Mouse (Mus musculus): ENCODE results near the gene Rgl3. TPM values are rescaled to one million over a fixed set of nuclear protein-coding genes. Genes with fewer than 3 reads are reported as not detected.

The Rgl3 gene
- polyA plus RNA-seq (2017; shearing (Covaris generic)): 0.20 TPM

DNA sequence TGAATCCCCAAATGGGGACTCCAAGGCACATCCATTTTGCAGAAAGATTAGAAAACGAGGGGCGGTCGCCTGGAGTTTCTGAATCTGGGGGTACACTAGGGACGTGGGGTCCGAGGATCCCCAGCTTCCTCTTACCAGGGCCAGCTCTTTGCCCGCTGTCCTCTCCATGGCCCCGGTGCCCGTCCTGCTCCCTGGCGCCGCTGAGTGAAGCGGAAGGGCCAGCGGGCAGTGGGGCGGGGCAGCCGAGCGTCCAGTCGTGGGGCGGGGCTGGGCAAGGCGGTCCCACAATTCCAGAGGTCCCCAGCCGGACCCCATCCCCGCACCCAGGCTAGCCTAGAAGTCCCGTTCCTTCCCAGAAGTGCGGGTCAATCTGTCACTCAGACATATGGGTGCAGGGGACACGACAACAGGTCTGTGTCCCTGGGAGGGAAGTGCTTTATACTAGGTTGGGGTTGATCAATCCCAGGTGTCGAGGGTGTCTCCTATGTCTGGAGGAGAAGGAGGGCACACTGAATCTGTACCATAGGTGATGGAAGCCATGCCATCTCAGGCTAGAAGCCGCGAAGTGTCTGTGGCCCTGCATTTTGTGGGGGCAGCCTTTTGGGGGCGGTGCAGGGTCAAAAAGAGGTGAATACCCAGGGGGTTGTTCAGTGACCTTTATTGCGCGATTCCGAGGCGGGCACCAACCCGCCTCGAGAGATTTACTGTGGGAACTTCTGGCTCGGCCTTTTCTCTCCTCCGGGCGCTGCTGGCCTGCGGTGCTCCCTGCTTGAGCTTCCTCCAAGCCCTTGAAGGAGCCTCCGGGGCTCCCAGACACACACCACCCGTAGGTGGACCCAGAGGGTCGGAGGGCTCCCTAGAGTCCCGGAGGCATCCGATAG is at the start of gene Rgl3:
Rgl3 (minus strand) TSS at position 217 of the 881 bp plus-strand sequence.

GRCm38 (mm10) chr9:22002194-22003162 is 13.2 kb upstream of the Rgl3 start, which contains the start of the genes Ccdc151 and Prkcsh:
Gene Ccdc151 (minus strand): TSS chr9:22002634.
Gene Prkcsh (plus strand): TSS chr9:22002806.

GRCm38 (mm10) chr9:21963417-21963816 is 25.8 kb downstream of the Rgl3 start, which contains the start of gene Epor:
Gene Epor (minus strand): TSS chr9:21963506.

GRCm38 (mm10) chr9:21955570-21956281 is 33.5 kb downstream of the Rgl3 start, which contains the start of gene Swsap1:
Gene Swsap1 (plus strand): TSS chr9:21955755.

DNA sequence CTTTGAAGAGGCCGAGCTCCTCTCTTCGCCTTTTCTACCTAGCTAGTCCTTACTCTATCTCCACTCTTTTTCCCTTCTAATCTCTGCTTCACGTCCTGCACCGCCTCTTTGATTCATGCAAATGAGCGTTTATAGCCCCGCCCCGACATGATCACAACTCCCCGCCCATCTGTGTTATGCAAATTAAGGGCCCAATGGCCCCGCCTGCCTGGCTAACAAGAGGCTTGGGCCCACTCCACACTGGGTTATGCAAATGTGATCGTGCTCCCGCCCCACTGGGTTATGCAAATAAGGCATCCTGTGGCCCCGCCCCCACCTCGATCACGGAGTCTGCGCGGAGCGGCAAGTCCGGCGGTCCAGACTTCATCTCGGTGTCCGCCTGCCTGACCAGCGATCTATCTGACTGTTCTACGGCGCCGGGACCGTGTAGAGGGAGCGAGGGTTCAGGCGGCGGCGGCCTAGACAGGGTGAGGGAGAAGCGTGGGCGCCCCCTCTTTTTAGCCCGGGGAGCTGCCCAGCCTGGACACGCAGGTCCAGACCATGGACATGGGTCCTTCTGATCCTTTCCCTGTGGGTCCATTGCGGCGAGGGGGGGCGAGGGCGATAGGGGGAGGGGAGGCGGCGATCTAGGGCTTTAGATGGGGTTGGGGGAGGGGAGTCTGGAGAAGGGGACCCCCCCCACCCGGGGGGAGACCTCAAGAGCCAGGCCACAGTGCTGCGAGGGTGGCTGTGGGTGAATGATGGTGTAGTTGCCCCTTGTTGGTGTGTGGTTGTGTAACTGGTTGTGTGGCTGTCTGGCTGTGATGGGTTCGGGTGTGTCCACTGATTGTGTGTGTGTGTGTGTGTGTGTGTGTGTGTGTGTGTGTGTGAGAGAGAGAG is 52.3 kb downstream of the Rgl3 start, which contains the start of gene Plppr2:
Plppr2 (plus strand) TSS at position 342 of the 879 bp plus-strand sequence.

GRCm38 (mm10) chr9:21927208-21927753 is 62.0 kb downstream of the Rgl3 start, which contains the start of the genes Ccdc159 and Tmem205:
Gene Ccdc159 (plus strand): TSS chr9:21927471.
Gene Tmem205 (minus strand): TSS chr9:21927556.

Other genes starting within 250 kb of the Rgl3 start
- gene Spc24, start 229.1 kb downstream of the Rgl3 start, polyA plus RNA-seq (2017; shearing (Covaris generic)): 7.4 TPM
- not detected for gene Kank2, start 190.7 kb downstream of the Rgl3 start, polyA plus RNA-seq (2017; shearing (Covaris generic))
- gene Angptl8, start 153.9 kb downstream of the Rgl3 start, polyA plus RNA-seq (2017; shearing (Covaris generic)): not detected
- 5.5 TPM for gene Dock6, start 136.8 kb downstream of the Rgl3 start, polyA plus RNA-seq (2017; shearing (Covaris generic))
- 17.7 TPM for gene Rab3d, start 71.3 kb downstream of the Rgl3 start, polyA plus RNA-seq (2017; shearing (Covaris generic))
- gene Ccdc159, start 62.0 kb downstream of the Rgl3 start, polyA plus RNA-seq (2017; shearing (Covaris generic)): 0.46 TPM
- 10.4 TPM for gene Tmem205, start 61.9 kb downstream of the Rgl3 start, polyA plus RNA-seq (2017; shearing (Covaris generic))
- gene Plppr2, start 52.4 kb downstream of the Rgl3 start, polyA plus RNA-seq (2017; shearing (Covaris generic)): 2.4 TPM
- 10.9 TPM for gene Swsap1, start 33.7 kb downstream of the Rgl3 start, polyA plus RNA-seq (2017; shearing (Covaris generic))
- 0.94 TPM for gene Epor, start 25.9 kb downstream of the Rgl3 start, polyA plus RNA-seq (2017; shearing (Covaris generic))
- gene Ccdc151, start 13.2 kb upstream of the Rgl3 start, polyA plus RNA-seq (2017; shearing (Covaris generic)): not detected
- 93.9 TPM for gene Prkcsh, start 13.4 kb upstream of the Rgl3 start, polyA plus RNA-seq (2017; shearing (Covaris generic))
- not detected for gene Elavl3, start 62.6 kb upstream of the Rgl3 start, polyA plus RNA-seq (2017; shearing (Covaris generic))
- not detected for gene Gm49318, start 81.8 kb upstream of the Rgl3 start, polyA plus RNA-seq (2017; shearing (Covaris generic))
- gene Zfp653, start 81.9 kb upstream of the Rgl3 start, polyA plus RNA-seq (2017; shearing (Covaris generic)): 8.2 TPM
- 50.8 TPM for gene Ecsit, start 96.0 kb upstream of the Rgl3 start, polyA plus RNA-seq (2017; shearing (Covaris generic))
- not detected for gene Cnn1, start 109.8 kb upstream of the Rgl3 start, polyA plus RNA-seq (2017; shearing (Covaris generic))
- gene Elof1, start 127.7 kb upstream of the Rgl3 start, polyA plus RNA-seq (2017; shearing (Covaris generic)): 93.2 TPM
- gene Acp5, start 146.3 kb upstream of the Rgl3 start, polyA plus RNA-seq (2017; shearing (Covaris generic)): 253 TPM
- gene Pigyl, start 167.4 kb upstream of the Rgl3 start, polyA plus RNA-seq (2017; shearing (Covaris generic)): 45.4 TPM
- not detected for gene Zfp872, start 198.6 kb upstream of the Rgl3 start, polyA plus RNA-seq (2017; shearing (Covaris generic))
- gene Zfp809, start 236.3 kb upstream of the Rgl3 start, polyA plus RNA-seq (2017; shearing (Covaris generic)): 55.7 TPM